Mouse (Mus musculus): Measurements from ENCODE around the gene Tmem104.

DNA sequence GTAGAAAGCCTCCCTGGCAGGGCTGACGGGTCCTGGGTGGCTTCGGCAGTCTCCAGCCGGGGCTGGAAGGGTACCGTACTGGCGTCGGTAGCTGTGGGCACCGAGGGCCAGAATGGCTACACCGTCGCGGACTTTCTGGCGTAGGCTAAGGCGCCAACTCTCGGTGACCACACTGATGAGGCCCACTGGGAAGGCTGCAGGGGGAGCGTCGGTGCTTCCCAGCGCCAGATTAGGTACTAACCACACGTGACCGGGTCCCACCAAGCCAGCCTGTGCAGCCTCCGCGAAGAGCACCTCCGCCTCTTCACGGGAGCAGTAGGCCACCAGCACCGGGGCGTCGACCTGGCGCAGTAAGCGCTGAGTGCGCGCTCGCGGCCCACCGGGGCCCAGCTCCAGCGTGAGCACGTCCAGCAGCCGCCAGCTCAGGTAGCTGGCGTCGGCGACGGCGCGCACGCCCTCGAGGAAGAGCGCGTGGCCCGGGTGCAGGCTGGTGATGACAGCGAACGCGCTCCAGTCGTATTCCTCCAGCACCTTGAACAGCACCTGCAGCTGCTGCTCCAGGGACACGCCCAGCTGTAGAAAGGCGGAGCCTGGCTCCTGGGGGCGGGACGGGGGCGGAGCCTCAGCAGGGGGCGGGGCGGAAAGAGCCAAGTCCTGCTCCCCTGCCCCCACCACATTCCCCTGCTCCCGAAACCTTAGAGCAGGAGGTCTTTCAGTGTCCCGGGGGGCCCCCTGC is 70.7 kb downstream of the Tmem104 start:
- TF ChIP-seq CTCF (IDR thresholded peaks at IDR 0.05; ENCODE audit: extremely low read depth, insufficient read length, insufficient replicate concordance, low read depth, low read length) (no peak), POLR2A (IDR thresholded peaks at IDR 0.05; ENCODE audit: low read depth, low read length) (no peak)
